Mouse (Mus musculus) midbrain, embryonic 14.5 days (tissue): ENCODE data around the gene Slc22a14. TPM values are rescaled to one million over a fixed set of nuclear protein-coding genes. Genes with fewer than 3 reads are reported as not detected.
"Not testable (repeated sequence)": the region's sequence is repeated elsewhere in the genome, so short reads cannot be mapped to it uniquely, and the experiment has no call there.

Experiments
- ATAC-seq: fragments of 200-750 bp; cut with Nextera tagmentation; 2 replicates; pipeline ENCODE4 v1.8.0; 2017; ENCODE audit warnings: moderate number of reproducible peaks, moderate library complexity; ENCODE audit not compliant: low FRiP score, low TSS enrichment
- DNase-seq: peaks from one replicate; pipeline ENCODE4 v3.0.0-alpha.2; 2015
- H3K27ac ChIP-seq: fragments of 300-500 bp; sonication (generic); replicated peaks from 2 replicates; pipeline ENCODE4 v1.5.1; 2014; ENCODE audit warnings: mild to moderate bottlenecking, low read depth, low read length, moderate library complexity
- H3K27me3 ChIP-seq: fragments of 300-500 bp; sonication (generic); 2 replicates; pipeline ENCODE4 v1.6.1; 2014; ENCODE audit warnings: low read length, control low read depth, mixed read lengths; ENCODE audit not compliant: control insufficient read depth, insufficient read depth
- H3K36me3 ChIP-seq: fragments of 300-500 bp; sonication (generic); 2 replicates; pipeline ENCODE4 v1.6.1; 2014; ENCODE audit warnings: low read length, control low read depth; ENCODE audit not compliant: control insufficient read depth, insufficient read depth
- H3K4me1 ChIP-seq: fragments of 300-500 bp; sonication (generic); 2 replicates; pipeline ENCODE4 v1.6.1; 2014; ENCODE audit warnings: mild to moderate bottlenecking, antibody characterized with exemption, low read length, control low read depth; ENCODE audit not compliant: control insufficient read depth, insufficient read depth
- H3K4me2 ChIP-seq: fragments of 300-500 bp; sonication (generic); 2 replicates; pipeline ENCODE4 v1.6.1; 2014; ENCODE audit warnings: mild to moderate bottlenecking, low read length, moderate library complexity
- H3K4me3 ChIP-seq: fragments of 300-500 bp; sonication (generic); replicated peaks from 2 replicates; pipeline ENCODE4 v1.5.1; 2014; ENCODE audit warnings: low read depth, low read length
- H3K9ac ChIP-seq: fragments of 300-500 bp; sonication (generic); replicated peaks from 2 replicates; pipeline ENCODE4 v1.6.1; 2014; ENCODE audit warnings: mild to moderate bottlenecking, low read length, moderate library complexity
- H3K9me3 ChIP-seq: fragments of 300-500 bp; sonication (generic); 2 replicates; pipeline ENCODE4 v1.6.1; 2016; ENCODE audit warnings: low read length, control low read depth, mixed read lengths; ENCODE audit not compliant: control insufficient read depth
- WGBS: fragments of 180-500 bp; shearing (Covaris S2); extraction: QIAGEN DNeasy Blood & Tissue Kit; methylation state at CpG from one replicate; pipeline ENCODE4 v1.1.7; 2014; 5-methylcytosine and 5-hydroxymethylcytosine counted together
- polyA plus RNA-seq: library from polyadenylated mRNA; unstranded; fragments of >200 nt; fragmentation: Nextera tagmentation; extraction: Ambion mirVana; gene quantifications from 2 replicates; pipeline ENCODE4 v1.2.1, GENCODE M21; 2014

Gene Slc22a14
- polyA plus RNA-seq, 1 experiment from 2014 or later: not detected

GRCm38 (mm10) chr9:119268120-119268519 lies 97.2 kb downstream of the Slc22a14 start:
- Histone ChIP-seq H3K27me3 (no peaks in the 10 kb centered on the region), H3K4me2 (no peak overlapping the region), H3K27ac (no peak overlapping the region), H3K36me3 (peaks cover 36% of the 10 kb centered on the region), H3K4me1 (no peaks in the 10 kb centered on the region), H3K9ac (no peak overlapping the region), H3K4me3 (no peak overlapping the region), H3K9me3 (no peaks in the 10 kb centered on the region)
- ATAC-seq (no peak), DNase-seq (no peak)
- 96% methylated on average over 6 of the region's 6 CpGs for WGBS

GRCm38 (mm10) chr9:119266121-119266395 lies 99.3 kb downstream of the Slc22a14 start:
- not testable (repeated sequence) for H3K4me2 ChIP-seq, H3K27ac ChIP-seq, ATAC-seq, H3K4me1 ChIP-seq, H3K4me3 ChIP-seq, H3K9me3 ChIP-seq, H3K9ac ChIP-seq, DNase-seq, H3K27me3 ChIP-seq
- WGBS: 93% methylated on average over 5 of the region's 5 CpGs
- H3K36me3 ChIP-seq: peaks cover 46% of the 10 kb centered on the region

GRCm38 (mm10) chr9:119265373-119266120 lies 99.8 kb downstream of the Slc22a14 start:
- not testable (repeated sequence) for H3K4me3 ChIP-seq, H3K4me2 ChIP-seq, H3K4me1 ChIP-seq, ATAC-seq, H3K27me3 ChIP-seq, H3K9ac ChIP-seq, DNase-seq, H3K9me3 ChIP-seq, H3K27ac ChIP-seq
- 84% methylated on average over 1 of the region's 1 CpGs for WGBS
- H3K36me3 ChIP-seq: peaks cover 46% of the 10 kb centered on the region

- ATAC-seq (no peak), DNase-seq (no peak)
- Histone ChIP-seq H3K36me3 (peaks cover 58% of the 10 kb centered on the region), H3K4me1 (no peaks in the 10 kb centered on the region), H3K9me3 (no peaks in the 10 kb centered on the region), H3K4me3 (no peak overlapping the region), H3K4me2 (no peak overlapping the region), H3K27ac (no peak overlapping the region), H3K27me3 (no peaks in the 10 kb centered on the region), H3K9ac (no peak overlapping the region)
- WGBS: 95% methylated on average over 4 of the region's 4 CpGs
Measured at GRCm38 (mm10) chr9:119263067-119263466, 102.3 kb downstream of the Slc22a14 start.

GRCm38 (mm10) chr9:119260825-119261224 lies 104.5 kb downstream of the Slc22a14 start:
- DNase-seq (no peak), ATAC-seq (no peak)
- H3K4me2 ChIP-seq: no peak overlapping the region
- H3K9me3 ChIP-seq: no peaks in the 10 kb centered on the region
- no peak overlapping the region for H3K4me3 ChIP-seq
- peaks cover 59% of the 10 kb centered on the region for H3K36me3 ChIP-seq
- 100% methylated on average over 2 of the region's 2 CpGs for WGBS
- no peak overlapping the region for H3K9ac ChIP-seq
- H3K4me1 ChIP-seq: no peaks in the 10 kb centered on the region
- no peaks in the 10 kb centered on the region for H3K27me3 ChIP-seq
- no peak overlapping the region for H3K27ac ChIP-seq

GRCm38 (mm10) chr9:119258785-119259184 lies 106.6 kb downstream of the Slc22a14 start:
- WGBS: 99% methylated on average over 2 of the region's 2 CpGs
- peaks cover 61% of the 10 kb centered on the region for H3K36me3 ChIP-seq

GRCm38 (mm10) chr9:119258128-119258527 lies 107.2 kb downstream of the Slc22a14 start:
- Histone ChIP-seq H3K27me3 (no peaks in the 10 kb centered on the region), H3K4me3 (no peak overlapping the region), H3K4me2 (no peak overlapping the region), H3K36me3 (peaks cover 62% of the 10 kb centered on the region), H3K27ac (no peak overlapping the region), H3K9me3 (no peaks in the 10 kb centered on the region), H3K4me1 (no peaks in the 10 kb centered on the region), H3K9ac (no peak overlapping the region)
- DNase-seq: no peak
- WGBS: 90% methylated on average over 5 of the region's 5 CpGs
- ATAC-seq: no peak

More at GRCm38 (mm10) chr9:119258785-119259184, 106.6 kb downstream of the Slc22a14 start:
- no peak overlapping the region for H3K4me2 ChIP-seq
- H3K9me3 ChIP-seq: no peaks in the 10 kb centered on the region
- no peak for ATAC-seq
- H3K4me1 ChIP-seq: no peaks in the 10 kb centered on the region
- no peaks in the 10 kb centered on the region for H3K27me3 ChIP-seq
- H3K27ac ChIP-seq: no peak overlapping the region
- no peak for DNase-seq
- H3K4me3 ChIP-seq: no peak overlapping the region
- no peak overlapping the region for H3K9ac ChIP-seq

- H3K36me3 ChIP-seq: peaks cover 63% of the 10 kb centered on the region
- H3K4me1 ChIP-seq: no peaks in the 10 kb centered on the region
- DNase-seq (no peak), ATAC-seq (no peak)
- no peaks in the 10 kb centered on the region for H3K27me3 ChIP-seq
- H3K4me2 ChIP-seq: no peak overlapping the region
- H3K27ac ChIP-seq: no peak overlapping the region
- no peak overlapping the region for H3K4me3 ChIP-seq
- WGBS: 97% methylated on average over 12 of the region's 12 CpGs
- no peaks in the 10 kb centered on the region for H3K9me3 ChIP-seq
- H3K9ac ChIP-seq: no peak overlapping the region
Measured at GRCm38 (mm10) chr9:119256161-119256560, 109.2 kb downstream of the Slc22a14 start.

- H3K27ac ChIP-seq: no peak overlapping the region
- H3K27me3 ChIP-seq: no peaks in the 10 kb centered on the region
- H3K9ac ChIP-seq: no peak overlapping the region
- DNase-seq (no peak), ATAC-seq (no peak)
- WGBS: 98% methylated on average over 1 of the region's 1 CpGs
- no peaks in the 10 kb centered on the region for H3K9me3 ChIP-seq
- H3K36me3 ChIP-seq: peaks cover 73% of the 10 kb centered on the region
- H3K4me2 ChIP-seq: no peak overlapping the region
- no peaks in the 10 kb centered on the region for H3K4me1 ChIP-seq
- H3K4me3 ChIP-seq: no peak overlapping the region
Measured at GRCm38 (mm10) chr9:119255096-119255495, 110.3 kb downstream of the Slc22a14 start.
